Mouse (Mus musculus): ENCODE results near the gene Map3k20.

GRCm38 (mm10) chr2:72262814-72263480 is 22.5 kb upstream of the Map3k20 start:
- TF ChIP-seq CTCF (IDR thresholded peaks at IDR 0.05; ENCODE audit: low read depth) (no peak), EP300 (IDR thresholded peaks at IDR 0.05; ENCODE audit: low read depth) (no peak)

All from liver, postnatal 0 days (tissue).